Mouse (Mus musculus) myocyte (in vitro differentiated cells): ENCODE data around the gene Elovl3. TPM values are rescaled to one million over a fixed set of nuclear protein-coding genes. Genes with fewer than 3 reads are reported as not detected.

Source experiments
- H3K27me3 ChIP-seq: one replicate; pipeline ENCODE4 v1.6.1; 2011; ENCODE audit not compliant: control insufficient read depth, insufficient read depth, insufficient read length
- H3K36me3 ChIP-seq: one replicate; pipeline ENCODE4 v1.6.1; 2011; ENCODE audit not compliant: control insufficient read depth, insufficient read depth
- H3K4me2 ChIP-seq: one replicate; pipeline ENCODE4 v1.6.1; 2011; ENCODE audit warnings: low read depth, control low read depth
- H3K4me3 ChIP-seq: one replicate; pipeline ENCODE4 v1.5.1; 2011; ENCODE audit warnings: mild to moderate bottlenecking, control low read depth, moderate library complexity
- H3K79me2 ChIP-seq: one replicate; pipeline ENCODE4 v1.6.1; 2011; ENCODE audit not compliant: control insufficient read depth, insufficient read depth
- H3ac ChIP-seq: one replicate; pipeline ENCODE4 v1.6.1; 2011; ENCODE audit not compliant: control insufficient read depth, insufficient read length
- CEBPB ChIP-seq: IDR thresholded peaks from 2 replicates; pipeline ENCODE4 v1.6.1; 2011; ENCODE audit warnings: mild to moderate bottlenecking, moderate library complexity; ENCODE audit not compliant: poor library complexity, insufficient read depth, severe bottlenecking
- E2F4 ChIP-seq: IDR thresholded peaks from one replicate; pipeline ENCODE4 v1.6.1; 2011; ENCODE audit warnings: mild to moderate bottlenecking, control low read depth, moderate library complexity; ENCODE audit not compliant: insufficient read depth
- MAX ChIP-seq: IDR thresholded peaks from one replicate; pipeline ENCODE4 v1.6.1; 2011; ENCODE audit warnings: low read depth, mild to moderate bottlenecking, control low read depth
- MYOD1 ChIP-seq, 3 experiments: IDR thresholded peaks; one replicate each; pipeline ENCODE4 v1.6.1; 2011; ENCODE audit warnings: control low read depth in 2 of 3, low read depth in 2 of 3, mild to moderate bottlenecking in 2 of 3, moderate library complexity in 1 of 3; ENCODE audit not compliant: insufficient read length in 2 of 3, control insufficient read depth in 1 of 3
- MYOG ChIP-seq, 3 experiments: IDR thresholded peaks; one replicate each; pipeline ENCODE4 v1.6.1; 2011; ENCODE audit warnings: control low read depth in 2 of 3, low read depth in 2 of 3, mild to moderate bottlenecking in 2 of 3; ENCODE audit not compliant: insufficient read length in 2 of 3, control insufficient read depth in 1 of 3, insufficient read depth in 1 of 3
- POLR2A ChIP-seq: IDR thresholded peaks from one replicate; pipeline ENCODE4 v1.6.1; 2011; ENCODE audit warnings: low read depth, mild to moderate bottlenecking, control low read depth, moderate library complexity; ENCODE audit not compliant: insufficient read length
- POLR2AphosphoS2 ChIP-seq: IDR thresholded peaks from one replicate; pipeline ENCODE4 v1.6.1; 2011; ENCODE audit warnings: low read depth, control low read depth; ENCODE audit not compliant: insufficient read length
- REST ChIP-seq: IDR thresholded peaks from one replicate; pipeline ENCODE4 v1.6.1; 2011; ENCODE audit warnings: mild to moderate bottlenecking, control low read depth, moderate library complexity; ENCODE audit not compliant: insufficient read depth, insufficient read length
- SRF ChIP-seq: IDR thresholded peaks from one replicate; pipeline ENCODE4 v1.6.1; 2011; ENCODE audit warnings: low read depth; ENCODE audit not compliant: control insufficient read depth, insufficient read length
- TCF12 ChIP-seq: IDR thresholded peaks from one replicate; pipeline ENCODE4 v1.6.1; 2011; ENCODE audit warnings: mild to moderate bottlenecking, control low read depth; ENCODE audit not compliant: poor library complexity, insufficient read depth, severe bottlenecking
- TCF3 ChIP-seq: IDR thresholded peaks from one replicate; pipeline ENCODE4 v1.6.1; 2011; ENCODE audit warnings: low read depth, control low read depth; ENCODE audit not compliant: insufficient read length
- USF1 ChIP-seq: IDR thresholded peaks from one replicate; pipeline ENCODE4 v1.6.1; 2011; ENCODE audit warnings: low read depth, mild to moderate bottlenecking, control low read depth, moderate library complexity
- polyA plus RNA-seq: library from polyadenylated mRNA; unstranded; fragments of >200 nt; fragmentation: generic; extraction: Trizol; gene quantifications from one replicate; pipeline ENCODE4 v1.2.1, GENCODE M21; 2012; ENCODE audit warnings: missing spikeins

Gene Elovl3
- polyA plus RNA-seq, 1 experiment, result 0.50 TPM

GRCm38 (mm10) chr19:46095291-46095690 lies 36.4 kb upstream of the Elovl3 start:
- no peak for TF ChIP-seq POLR2AphosphoS2
- no peak for TF ChIP-seq E2F4
- no peak for TF ChIP-seq CEBPB
- TF ChIP-seq POLR2A, result no peak
- TF ChIP-seq TCF3, result no peak
- TF ChIP-seq SRF, result no peak
- TF ChIP-seq USF1, result no peak
- no peak for TF ChIP-seq TCF12
- TF ChIP-seq MYOD1 (IDR thresholded peaks at IDR 0.05; ENCODE audit: control insufficient read depth in 1 of 3, insufficient read length in 2 of 3, low read depth in 2 of 3), result no peak
- no peak for TF ChIP-seq MAX
- no peak for TF ChIP-seq MYOG (IDR thresholded peaks at IDR 0.05; ENCODE audit: control insufficient read depth in 1 of 3, insufficient read depth in 1 of 3, insufficient read length in 2 of 3, low read depth in 2 of 3)
- no peak for TF ChIP-seq REST
- no peak overlapping the region for H3ac ChIP-seq
- no peak overlapping the region for H3K4me2 ChIP-seq
- no peaks in the 10 kb centered on the region for H3K79me2 ChIP-seq
- H3K4me3 ChIP-seq, result no peak overlapping the region
- no peaks in the 10 kb centered on the region for H3K36me3 ChIP-seq
- H3K27me3 ChIP-seq, result no peaks in the 10 kb centered on the region

DNA sequence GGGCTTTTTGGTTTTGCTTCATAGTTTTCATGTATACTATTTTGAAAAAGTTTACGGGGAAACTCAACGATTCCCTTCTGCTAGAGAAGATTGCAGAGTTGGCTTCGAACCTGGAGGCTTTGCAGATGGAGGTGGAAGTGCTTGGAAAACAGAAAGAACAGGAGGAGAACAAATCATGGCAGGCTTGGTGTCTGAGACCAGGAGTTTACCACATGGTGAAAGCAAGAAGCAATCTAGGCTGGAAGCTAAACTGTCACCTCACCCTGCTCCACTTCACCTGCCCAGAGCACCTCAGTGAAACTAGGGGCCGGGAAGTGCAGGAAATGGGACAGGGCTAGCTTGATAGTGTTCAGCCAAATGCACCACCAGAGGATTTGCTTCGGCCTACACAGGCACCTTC lies 35.3 kb upstream of the Elovl3 start:
- TF ChIP-seq SRF, result no peak
- no peak for TF ChIP-seq REST
- TF ChIP-seq TCF12, result no peak
- no peak for TF ChIP-seq USF1
- Histone ChIP-seq H3K27me3 (no peaks in the 10 kb centered on the region), H3K4me3 (no peak overlapping the region), H3K4me2 (no peak overlapping the region), H3K79me2 (no peaks in the 10 kb centered on the region), H3ac (no peak overlapping the region), H3K36me3 (no peaks in the 10 kb centered on the region)

- TF ChIP-seq MYOG (IDR thresholded peaks at IDR 0.05; ENCODE audit: control insufficient read depth in 1 of 3, insufficient read depth in 1 of 3, insufficient read length in 2 of 3, low read depth in 2 of 3) (no peak), USF1 (no peak), MYOD1 (IDR thresholded peaks at IDR 0.05; ENCODE audit: control insufficient read depth in 1 of 3, insufficient read length in 2 of 3, low read depth in 2 of 3) (no peak), TCF12 (no peak), TCF3 (no peak), POLR2A (no peak), MAX (no peak), REST (no peak), POLR2AphosphoS2 (no peak), CEBPB (no peak), SRF (no peak), E2F4 (no peak)
- Histone ChIP-seq H3K36me3 (no peaks in the 10 kb centered on the region), H3K4me2 (no peak overlapping the region), H3ac (no peak overlapping the region), H3K79me2 (no peaks in the 10 kb centered on the region), H3K4me3 (no peak overlapping the region), H3K27me3 (no peaks in the 10 kb centered on the region)
Measured at GRCm38 (mm10) chr19:46099561-46099960, 32.1 kb upstream of the Elovl3 start.

- no peak overlapping the region for H3K4me2 ChIP-seq
- no peak overlapping the region for H3ac ChIP-seq
- H3K27me3 ChIP-seq, result peaks cover 3% of the 10 kb centered on the region
- no peak overlapping the region for H3K4me3 ChIP-seq
- no peaks in the 10 kb centered on the region for H3K79me2 ChIP-seq
- TF ChIP-seq TCF3 (no peak), POLR2A (no peak), E2F4 (no peak), CEBPB (no peak), TCF12 (no peak), MYOD1 (IDR thresholded peaks at IDR 0.05; ENCODE audit: control insufficient read depth in 1 of 3, insufficient read length in 2 of 3, low read depth in 2 of 3) (no peak), MAX (no peak), SRF (no peak), USF1 (no peak), REST (no peak), POLR2AphosphoS2 (no peak), MYOG (IDR thresholded peaks at IDR 0.05; ENCODE audit: control insufficient read depth in 1 of 3, insufficient read depth in 1 of 3, insufficient read length in 2 of 3, low read depth in 2 of 3) (no peak)
- H3K36me3 ChIP-seq, result no peaks in the 10 kb centered on the region
Measured at GRCm38 (mm10) chr19:46103437-46104186, 28.1 kb upstream of the Elovl3 start.

DNA sequence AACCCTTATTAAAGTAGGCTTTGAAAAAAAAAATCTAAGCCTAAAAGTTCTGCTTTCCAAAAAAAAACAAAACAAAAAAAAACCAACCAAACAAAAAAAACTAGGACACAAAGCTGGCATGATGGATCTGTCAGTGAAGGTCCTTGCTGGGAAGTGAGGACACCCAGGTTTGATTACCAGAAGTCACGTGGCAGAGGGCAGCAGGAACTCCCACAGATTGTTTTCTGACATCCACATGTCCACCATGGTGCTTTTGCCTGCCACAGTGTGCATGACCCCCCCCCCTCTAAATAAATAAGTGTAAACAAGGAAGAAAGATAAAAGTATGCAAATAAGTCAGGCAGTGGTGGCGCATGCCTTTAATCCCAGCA lies 27.5 kb upstream of the Elovl3 start:
- no peaks in the 10 kb centered on the region for H3K36me3 ChIP-seq
- H3K4me3 ChIP-seq, result no peak overlapping the region
- no peak overlapping the region for H3K4me2 ChIP-seq
- H3K27me3 ChIP-seq, result peaks cover 4% of the 10 kb centered on the region
- no peak overlapping the region for H3ac ChIP-seq
- TF ChIP-seq E2F4 (no peak), MAX (no peak), CEBPB (no peak), POLR2AphosphoS2 (no peak), REST (no peak), MYOD1 (IDR thresholded peaks at IDR 0.05; ENCODE audit: control insufficient read depth in 1 of 3, insufficient read length in 2 of 3, low read depth in 2 of 3) (no peak), POLR2A (no peak), USF1 (no peak), TCF3 (no peak), TCF12 (no peak), SRF (no peak), MYOG (IDR thresholded peaks at IDR 0.05; ENCODE audit: control insufficient read depth in 1 of 3, insufficient read depth in 1 of 3, insufficient read length in 2 of 3, low read depth in 2 of 3) (no peak)
- H3K79me2 ChIP-seq, result no peaks in the 10 kb centered on the region
